Mouse (Mus musculus) liver, adult 2 months (tissue): ENCODE measurements around the gene Plppr5.

ENCODE experiments used
- CTCF ChIP-seq: fragments of 200-500 bp; IDR thresholded peaks from 2 replicates; pipeline ENCODE4 v1.5.1; 2011; ENCODE audit warnings: low read depth, low read length, control low read depth
- POLR2A ChIP-seq: fragments of 200-500 bp; IDR thresholded peaks from 2 replicates; pipeline ENCODE4 v1.6.1; 2011; ENCODE audit warnings: low read length, control low read depth; ENCODE audit not compliant: insufficient read depth; ENCODE audit errors: extremely low read depth

- TF ChIP-seq POLR2A (no peak), CTCF (no peak)
Measured at GRCm38 (mm10) chr3:117648612-117649011, 74.0 kb downstream of the Plppr5 start.
